Mouse (Mus musculus) limb, embryonic 12.5 days (tissue): ENCODE results near the gene Riok2. TPM values are rescaled to one million over a fixed set of nuclear protein-coding genes. Genes with fewer than 3 reads are reported as not detected.

Experiments
- ATAC-seq: fragments of 200-750 bp; cut with Nextera tagmentation; 2 replicates; pipeline ENCODE4 v1.8.0; 2017; ENCODE audit warnings: low read depth, moderate TSS enrichment; ENCODE audit not compliant: insufficient number of reproducible peaks, insufficient read depth, low FRiP score, low TSS enrichment
- H3K27ac ChIP-seq: fragments of 300-500 bp; sonication (generic); 2 replicates; pipeline ENCODE4 v1.5.1; 2016; ENCODE audit warnings: mild to moderate bottlenecking, moderate library complexity
- H3K27me3 ChIP-seq: fragments of 300-500 bp; sonication (generic); 2 replicates; pipeline ENCODE4 v1.6.1; 2016; ENCODE audit warnings: mild to moderate bottlenecking, moderate library complexity
- H3K36me3 ChIP-seq: fragments of 300-500 bp; sonication (generic); 2 replicates; pipeline ENCODE4 v1.6.1; 2016; ENCODE audit warnings: mild to moderate bottlenecking, moderate library complexity
- H3K4me1 ChIP-seq: fragments of 300-500 bp; sonication (generic); replicated peaks from 2 replicates; pipeline ENCODE4 v1.6.1; 2016
- H3K4me2 ChIP-seq: fragments of 300-500 bp; sonication (generic); 2 replicates; pipeline ENCODE4 v1.6.1; 2016; ENCODE audit warnings: mild to moderate bottlenecking, moderate library complexity
- H3K4me3 ChIP-seq: fragments of 300-500 bp; sonication (generic); replicated peaks from 2 replicates; pipeline ENCODE4 v1.5.1; 2016; ENCODE audit warnings: mild to moderate bottlenecking
- H3K9ac ChIP-seq: fragments of 300-500 bp; sonication (generic); replicated peaks from 2 replicates; pipeline ENCODE4 v1.6.1; 2016; ENCODE audit warnings: mild to moderate bottlenecking, moderate library complexity
- H3K9me3 ChIP-seq: fragments of 300-500 bp; sonication (generic); 2 replicates; pipeline ENCODE4 v1.6.1; 2016; ENCODE audit warnings: mild to moderate bottlenecking, moderate library complexity
- WGBS: fragments of 180-500 bp; shearing (Covaris S2); methylation state at CpG from one replicate; pipeline ENCODE4 v1.1.7; 2016; 5-methylcytosine and 5-hydroxymethylcytosine counted together
- polyA plus RNA-seq: library from polyadenylated mRNA; unstranded; fragments of >200 nt; fragmentation: Nextera tagmentation; extraction: Ambion mirVana; gene quantifications from 2 replicates; pipeline ENCODE4 v1.2.1, GENCODE M21; 2016

Riok2 gene
- polyA plus RNA-seq, 1 experiment from 2014 or later, result 34.2 TPM

DNA sequence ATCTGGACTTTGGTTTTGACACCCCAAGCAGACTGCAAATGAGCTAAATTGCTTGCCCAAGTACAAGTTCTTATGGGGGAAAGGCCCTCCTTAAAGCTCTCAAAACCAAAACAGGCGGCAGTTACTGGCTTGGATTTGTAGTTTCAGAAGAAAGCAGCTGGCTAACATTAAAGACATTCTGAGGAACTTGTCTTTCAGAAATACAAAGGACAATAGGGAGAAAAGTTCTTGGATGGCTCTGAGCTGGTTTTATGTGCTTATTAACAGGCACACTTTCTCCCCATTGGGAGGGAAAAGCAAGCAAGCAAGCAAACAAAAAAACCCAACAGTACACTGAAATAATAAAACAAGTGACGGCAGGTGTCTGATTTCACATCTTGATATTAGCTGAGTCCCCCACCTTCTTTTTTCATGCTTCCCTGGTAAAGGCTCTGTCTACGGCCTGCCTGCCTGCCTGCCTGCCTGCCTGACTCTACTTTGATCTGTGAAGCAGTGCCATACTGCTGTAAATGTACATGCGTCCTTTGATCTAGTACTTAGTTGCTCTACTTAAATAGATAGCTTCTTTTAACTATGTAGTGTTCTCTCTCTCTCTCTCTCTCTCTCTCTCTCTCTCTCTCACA, 67.9 kb downstream of the Riok2 start:
- Histone ChIP-seq H3K9me3 (no peaks in the 10 kb centered on the region), H3K27me3 (no peaks in the 10 kb centered on the region), H3K4me2 (no peak overlapping the region), H3K27ac (peak overlapping the region; percentile 85), H3K4me1 (peaks cover 34% of the 10 kb centered on the region), H3K9ac (no peak overlapping the region), H3K36me3 (no peaks in the 10 kb centered on the region), H3K4me3 (no peak overlapping the region)
- 0 out of 2 replicates have a peak, but pooled peaks have one; percentile 24 for ATAC-seq
- WGBS, result 10% methylated on average over 4 of the region's 4 CpGs

- no peaks in the 10 kb centered on the region for H3K27me3 ChIP-seq
- 76% methylated on average over 3 of the region's 3 CpGs for WGBS
- H3K9me3 ChIP-seq, result no peaks in the 10 kb centered on the region
- ATAC-seq, result no peak
- H3K4me1 ChIP-seq, result peaks cover 35% of the 10 kb centered on the region
- H3K9ac ChIP-seq, result no peak overlapping the region
- no peak overlapping the region for H3K4me3 ChIP-seq
- H3K4me2 ChIP-seq, result no peak overlapping the region
- 0 out of 2 replicates have a peak overlapping the region, but pooled peaks have one; percentile 12 for H3K27ac ChIP-seq
- H3K36me3 ChIP-seq, result no peaks in the 10 kb centered on the region
Observed at GRCm38 (mm10) chr17:17444297-17444886, 70.3 kb downstream of the Riok2 start.

Other genes starting within 250 kb of the Riok2 start
- gene Lix1, start 28.4 kb downstream of the Riok2 start, polyA plus RNA-seq, result 35.1 and 38.9 TPM in 2 replicates